Mouse (Mus musculus): Measurements from ENCODE around the gene Tcp11l2. TPM values are rescaled to one million over a fixed set of nuclear protein-coding genes. Genes with fewer than 3 reads are reported as not detected.

Gene Tcp11l2
- polyA plus RNA-seq, 1 experiment: 36.2 TPM

DNA sequence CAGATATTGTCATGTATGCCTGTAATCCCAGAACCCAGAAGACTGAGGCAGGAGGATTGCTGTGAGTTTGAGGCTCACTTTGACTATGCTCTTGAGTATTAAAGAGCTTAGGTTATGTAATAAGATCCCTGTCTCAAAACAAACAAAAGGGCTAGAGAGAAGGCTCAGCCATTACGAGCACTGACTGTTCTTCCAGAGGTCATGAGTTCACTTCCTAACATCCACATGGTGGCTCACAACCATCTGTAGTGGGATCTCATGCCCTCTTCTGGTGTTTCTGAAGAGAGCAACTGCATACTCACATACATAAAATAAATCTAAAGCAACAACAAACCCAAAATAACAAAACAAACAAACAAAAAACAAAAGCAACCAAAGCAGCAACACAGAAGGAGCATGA lies 21.7 kb downstream of the Tcp11l2 start:
- no peak for DNase-seq (ENCODE audit: low read depth)

DNA sequence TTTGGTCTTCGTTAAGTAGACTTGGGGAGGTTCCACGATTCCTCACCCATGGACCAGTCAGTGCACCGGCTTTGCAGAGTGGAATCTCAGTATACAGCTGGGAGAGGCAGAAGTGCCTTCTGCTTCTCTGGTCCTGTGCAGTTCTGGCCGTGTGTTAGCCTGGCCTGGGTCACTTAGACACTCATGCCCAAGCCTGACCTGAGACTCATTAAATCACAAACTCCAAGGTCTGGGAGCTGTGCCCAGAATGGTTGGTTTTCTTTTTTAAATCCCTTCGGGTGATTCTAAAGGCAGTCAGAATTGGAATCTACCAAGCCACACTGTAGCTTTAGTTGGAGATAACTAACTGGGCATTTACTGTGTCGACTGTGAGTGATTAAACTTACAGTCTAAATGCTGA lies 23.7 kb downstream of the Tcp11l2 start:
- no peak for DNase-seq (ENCODE audit: low read depth)

DNA sequence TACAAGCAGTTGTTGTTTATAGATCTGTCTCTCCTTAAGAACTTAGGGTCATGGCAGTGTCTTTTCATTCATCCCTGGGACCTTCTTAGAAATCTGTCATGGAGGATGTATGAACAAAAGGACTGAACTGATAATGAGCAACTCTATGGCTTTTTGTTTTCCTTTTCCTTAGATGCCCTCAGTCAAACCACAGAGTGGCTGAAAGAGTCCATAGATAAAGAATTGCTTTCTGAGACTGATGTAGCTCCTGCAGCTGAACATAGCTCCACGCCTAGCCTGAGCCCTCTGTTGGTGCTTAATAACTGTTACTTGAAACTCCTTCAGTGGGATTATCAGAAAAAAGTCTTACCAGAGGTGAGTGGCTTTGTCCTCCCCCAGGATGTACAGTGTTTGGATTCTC lies 27.9 kb downstream of the Tcp11l2 start:
- DNase-seq (ENCODE audit: low read depth): no peak

- DNase-seq (ENCODE audit: low read depth): no peak
These were observed 31.9 kb downstream of the Tcp11l2 start for GRCm38 (mm10) chr10:84608361-84608760.

DNA sequence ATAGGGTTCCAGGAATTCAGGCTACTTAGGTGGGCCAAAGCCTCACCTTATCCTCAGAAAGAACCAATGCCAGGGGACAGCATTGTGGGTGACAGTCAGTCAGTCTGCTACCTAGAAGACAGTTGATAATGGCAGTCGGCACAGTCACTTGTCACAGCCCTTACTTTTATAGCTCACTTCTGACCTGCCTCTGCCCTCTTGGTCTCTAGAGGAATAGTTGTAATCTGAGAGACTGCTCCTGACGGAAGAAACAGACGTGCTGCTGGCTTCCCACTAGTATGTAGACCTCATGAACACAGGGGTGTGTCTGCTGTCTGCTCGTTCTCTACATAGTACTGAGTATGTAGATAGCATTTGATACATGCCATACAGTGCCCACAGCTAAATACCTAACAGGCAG lies 33.9 kb downstream of the Tcp11l2 start:
- DNase-seq (ENCODE audit: low read depth): no peak

- DNase-seq (ENCODE audit: low read depth): no peak
These were observed 34.4 kb downstream of the Tcp11l2 start for GRCm38 (mm10) chr10:84610783-84611182.

DNA sequence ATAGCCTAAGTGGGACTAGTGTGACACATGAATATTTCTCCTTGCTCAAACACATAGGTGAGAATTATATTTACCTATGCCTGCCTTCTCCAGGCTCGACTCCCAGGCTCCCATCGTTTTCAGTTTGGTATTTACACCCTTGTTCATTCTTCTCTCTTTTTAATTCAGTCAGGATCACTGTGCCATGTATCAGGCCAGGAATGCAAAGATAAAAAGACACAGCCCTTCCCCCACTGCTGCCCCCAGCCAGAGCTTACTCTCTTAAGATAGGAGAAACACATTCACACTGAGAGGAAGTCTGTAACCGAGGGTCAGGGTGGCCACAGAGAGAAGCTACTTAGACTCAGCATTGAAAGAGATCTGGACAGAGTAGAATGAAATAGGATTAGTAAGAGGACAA lies 35.2 kb downstream of the Tcp11l2 start:
- DNase-seq (ENCODE audit: low read depth): no peak

- DNase-seq (ENCODE audit: low read depth): no peak
These were observed 35.9 kb downstream of the Tcp11l2 start for GRCm38 (mm10) chr10:84612281-84612680.

DNA sequence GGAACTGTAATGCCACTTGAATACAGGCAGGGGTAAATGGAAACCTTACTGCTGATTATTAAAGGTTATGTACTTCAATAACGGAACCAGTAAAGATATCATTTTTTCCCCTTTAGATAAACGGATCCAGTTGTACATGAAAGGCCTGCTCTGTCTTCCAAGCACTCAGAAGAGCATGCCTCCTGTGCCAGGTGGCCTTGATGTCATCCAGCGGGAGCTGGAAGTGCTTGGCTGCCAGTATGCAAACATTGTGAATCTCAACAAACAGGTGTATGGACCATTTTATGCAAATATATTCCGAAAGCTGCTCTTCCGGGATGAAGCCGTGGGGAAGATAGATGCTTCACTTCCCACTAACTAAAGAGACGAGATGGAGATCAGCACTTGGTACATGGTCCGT lies 36.9 kb downstream of the Tcp11l2 start:
- no peak for DNase-seq (ENCODE audit: low read depth)

GRCm38 (mm10) chr10:84615076-84615475 lies 38.6 kb downstream of the Tcp11l2 start:
- no peak for DNase-seq (ENCODE audit: low read depth)

DNA sequence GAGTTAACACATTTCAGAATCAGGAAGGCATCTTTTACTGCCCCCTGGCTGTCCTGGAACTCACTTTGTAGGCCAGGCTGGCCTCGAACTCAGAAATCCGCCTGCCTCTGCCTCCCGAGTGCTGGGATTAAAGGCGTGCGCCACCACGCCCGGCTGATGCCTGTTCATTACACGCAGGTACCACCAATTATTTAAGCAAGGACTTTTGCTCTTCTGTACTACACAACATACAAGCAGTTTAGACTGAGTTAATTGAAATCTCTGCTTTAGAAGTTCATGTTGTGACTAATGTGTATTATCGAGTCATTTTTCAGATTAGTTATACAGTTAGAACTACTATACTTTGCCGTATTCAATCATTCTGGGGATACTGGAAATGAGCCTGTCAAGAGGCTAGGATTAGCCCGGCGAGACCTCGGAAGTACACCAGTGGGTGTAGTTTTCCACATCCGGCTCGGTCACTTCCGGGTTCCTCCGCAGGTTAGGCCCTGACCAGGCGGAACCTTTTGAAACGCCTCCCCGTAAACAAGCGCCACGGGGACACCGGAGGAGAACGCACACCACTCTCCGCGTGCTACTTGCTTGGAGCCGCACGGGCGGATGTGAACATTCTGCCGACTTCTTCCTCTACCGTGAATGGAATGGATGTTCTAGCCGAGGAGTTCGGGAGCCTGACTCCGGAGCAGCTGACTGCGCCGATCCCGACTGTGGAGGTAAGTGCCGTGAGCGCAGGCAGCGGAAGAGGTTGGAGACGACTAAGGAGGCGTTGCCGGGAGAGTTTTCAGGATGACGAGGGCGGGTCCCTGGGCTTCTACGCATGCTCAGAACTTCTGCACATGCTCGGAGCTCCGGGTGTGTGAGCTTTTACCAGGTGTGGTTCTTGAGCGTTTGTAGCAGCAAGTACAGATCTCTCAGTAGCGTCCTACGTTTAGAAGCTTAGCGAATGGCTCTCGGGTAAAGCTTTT lies 45.7 kb downstream of the Tcp11l2 start, which contains the start of gene Polr3b:
TSS of gene Polr3b (plus strand) at position 467 of the 965 bp plus-strand sequence.
- peak; percentile 85 for DNase-seq (ENCODE audit: low read depth)

DNA sequence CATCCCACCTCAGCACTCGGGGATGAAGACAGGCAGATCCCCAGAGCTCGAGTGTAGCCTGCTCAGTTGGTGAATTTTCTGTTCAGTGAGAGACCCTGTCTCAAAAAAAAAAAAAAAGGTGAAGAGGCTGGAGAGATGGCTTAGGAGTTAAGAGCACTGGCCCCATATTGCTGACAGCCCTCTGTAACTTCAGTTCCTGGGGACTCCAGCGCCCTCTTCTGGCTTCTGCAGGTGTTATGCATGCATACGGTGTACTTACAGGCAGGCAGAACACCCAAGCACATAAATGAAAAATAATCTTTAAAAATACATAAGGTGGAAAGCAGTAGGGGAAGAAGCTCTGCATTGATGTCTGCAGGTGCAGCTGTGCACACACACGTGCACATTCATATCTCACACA lies 54.8 kb downstream of the Tcp11l2 start:
- no peak for DNase-seq (ENCODE audit: low read depth)

- DNase-seq (ENCODE audit: low read depth): no peak
These were observed 55.6 kb downstream of the Tcp11l2 start for GRCm38 (mm10) chr10:84632005-84632404.

- no peak for DNase-seq (ENCODE audit: low read depth)
These were observed 60.2 kb downstream of the Tcp11l2 start for GRCm38 (mm10) chr10:84636656-84637055.

DNA sequence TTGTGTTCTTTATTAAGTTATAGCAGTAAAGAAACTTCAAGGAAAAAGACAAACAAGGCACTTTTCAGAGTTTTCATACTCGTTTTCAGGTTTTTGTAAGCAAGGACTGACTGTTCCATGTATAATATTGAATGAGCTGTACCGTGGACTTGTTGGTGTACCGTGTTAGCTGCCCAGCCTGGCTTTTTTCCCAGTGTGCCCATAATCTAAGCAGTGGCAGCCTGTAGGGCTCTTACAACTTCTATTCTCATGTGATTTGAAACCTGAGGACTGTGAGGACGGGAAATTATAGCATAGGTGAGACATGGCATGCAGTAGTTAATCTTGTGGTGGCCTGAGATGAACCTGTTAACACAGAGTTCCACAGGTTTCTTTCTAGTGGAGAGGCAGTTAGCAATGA lies 62.0 kb downstream of the Tcp11l2 start:
- DNase-seq (ENCODE audit: low read depth): no peak

- DNase-seq (ENCODE audit: low read depth): no peak
These were observed 63.3 kb downstream of the Tcp11l2 start for GRCm38 (mm10) chr10:84639525-84640287.

DNA sequence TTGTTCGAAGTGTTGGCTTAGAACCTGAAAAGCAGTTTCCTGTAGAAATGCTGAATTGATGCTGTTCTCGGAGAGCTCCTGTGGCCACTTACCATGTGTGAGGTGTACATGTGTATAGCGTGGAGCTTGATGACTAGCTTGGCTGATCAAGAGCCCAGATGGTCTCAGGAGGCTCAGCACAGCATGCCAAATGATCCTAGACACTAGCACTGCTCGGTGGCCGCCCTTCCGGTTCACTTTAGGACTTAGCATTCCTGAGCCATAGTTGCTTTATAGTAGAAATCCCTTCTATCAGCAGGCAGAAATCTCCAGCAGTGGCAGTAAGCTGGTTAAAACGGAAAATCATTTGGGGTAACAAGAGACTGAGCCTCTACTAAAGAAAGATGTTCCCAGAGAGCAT lies 64.4 kb downstream of the Tcp11l2 start:
- no peak for DNase-seq (ENCODE audit: low read depth)

DNA sequence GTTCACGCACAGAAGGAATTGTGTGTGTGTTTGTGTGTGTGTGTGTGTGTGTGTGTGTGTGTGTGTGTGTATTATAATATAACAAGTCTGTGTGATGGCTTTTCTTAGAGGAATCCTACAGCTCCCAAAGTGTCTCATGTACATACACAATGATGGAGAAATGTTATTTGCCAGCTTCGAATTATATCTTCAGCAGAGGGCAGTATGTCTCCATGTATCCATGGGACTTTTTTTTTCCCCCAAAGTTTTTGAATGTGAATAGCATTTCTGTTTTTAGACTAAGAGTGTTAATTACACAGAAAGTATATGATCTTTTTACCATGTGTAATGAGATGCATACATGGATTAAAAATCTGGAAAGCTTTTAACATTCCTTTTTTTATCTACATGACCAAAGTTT lies 65.2 kb downstream of the Tcp11l2 start:
- no peak for DNase-seq (ENCODE audit: low read depth)

DNA sequence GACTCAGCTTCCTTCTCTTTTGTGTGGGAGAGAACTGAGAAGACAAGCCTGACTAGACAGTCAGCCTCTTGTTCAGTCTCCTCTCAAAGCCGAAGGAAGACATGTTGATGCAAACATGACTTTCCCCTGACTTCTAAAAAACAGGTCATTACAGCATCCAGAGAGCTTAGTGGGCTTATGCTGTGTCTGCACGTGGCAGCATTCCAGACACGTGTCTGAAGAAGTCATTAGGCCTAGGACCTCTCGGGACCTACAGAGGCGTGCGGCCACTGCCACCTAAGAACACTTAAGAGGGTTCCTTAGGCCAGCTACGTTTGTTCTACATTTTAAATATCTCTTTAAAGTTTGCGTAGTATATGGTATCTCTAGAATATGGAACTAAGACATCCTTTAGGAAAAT lies 69.5 kb downstream of the Tcp11l2 start:
- DNase-seq (ENCODE audit: low read depth): no peak

DNA sequence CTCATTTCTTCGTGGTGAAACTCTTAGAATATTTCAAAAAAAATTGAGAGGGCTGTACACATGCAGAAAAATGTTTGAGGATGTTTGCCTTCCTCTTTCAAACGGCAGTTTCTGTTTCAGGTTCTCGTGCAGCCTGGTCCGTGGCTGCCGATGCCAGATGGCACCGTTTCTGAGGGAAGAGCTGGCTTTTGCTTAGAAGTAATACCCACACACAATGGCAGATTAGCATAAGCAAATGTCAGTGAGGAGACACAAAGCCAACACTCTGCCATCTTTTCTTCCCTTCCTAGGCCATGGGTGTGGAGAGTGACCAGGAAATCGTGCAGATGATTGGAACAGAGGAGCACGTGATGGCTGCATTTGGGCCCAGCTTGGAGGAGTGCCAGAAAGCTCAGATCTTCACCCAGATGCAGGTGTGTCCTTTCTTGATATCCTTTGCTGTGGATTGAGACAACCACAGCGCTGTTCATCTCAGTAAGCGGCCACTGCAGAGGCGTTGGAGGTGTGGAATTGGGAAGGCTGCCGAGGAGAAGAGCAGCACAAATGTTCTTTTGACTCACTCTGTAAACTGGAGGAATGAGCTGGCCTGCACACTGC lies 70.2 kb downstream of the Tcp11l2 start:
- no peak for DNase-seq (ENCODE audit: low read depth)

- no peak for DNase-seq (ENCODE audit: low read depth)
These were observed 70.8 kb downstream of the Tcp11l2 start for GRCm38 (mm10) chr10:84647264-84647663.

DNA sequence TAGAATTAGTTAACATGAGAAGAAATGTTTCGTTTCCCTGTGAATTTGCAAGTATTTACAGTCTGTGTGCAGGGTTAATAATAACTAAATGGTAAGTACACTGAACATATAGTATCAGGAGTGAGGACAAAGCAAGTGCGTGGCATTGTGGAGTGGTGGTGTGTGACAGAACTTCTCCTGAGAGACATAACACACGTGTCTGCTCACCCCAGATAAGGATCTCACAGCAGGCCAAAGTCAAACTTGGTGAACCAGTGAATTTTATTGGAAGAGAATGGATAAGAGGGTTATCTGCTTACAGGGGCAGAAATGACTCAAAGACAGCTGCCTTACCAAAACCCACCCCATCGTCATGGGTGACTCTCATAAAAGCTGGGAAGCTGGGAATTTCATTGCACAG lies 72.5 kb downstream of the Tcp11l2 start:
- no peak for DNase-seq (ENCODE audit: low read depth)
